Mouse (Mus musculus) limb, embryonic 13.5 days (tissue): Measurements from ENCODE around the gene Hscb. TPM values are rescaled to one million over a fixed set of nuclear protein-coding genes. Genes with fewer than 3 reads are reported as not detected.
"Not testable (repeated sequence)": the region's sequence is repeated elsewhere in the genome, so short reads cannot be mapped to it uniquely, and the experiment has no call there.

Experiments used
- ATAC-seq: fragments of 200-750 bp; cut with Nextera tagmentation; 2 replicates; pipeline ENCODE4 v1.8.0; 2017; ENCODE audit warnings: low read depth, moderate number of reproducible peaks, moderate TSS enrichment; ENCODE audit not compliant: low FRiP score
- H3K27ac ChIP-seq: fragments of 300-500 bp; sonication (generic); 2 replicates; pipeline ENCODE4 v1.5.1; 2015; ENCODE audit warnings: inconsistent platforms, mild to moderate bottlenecking, moderate library complexity
- H3K27me3 ChIP-seq: fragments of 300-500 bp; sonication (generic); 2 replicates; pipeline ENCODE4 v1.6.1; 2015; ENCODE audit warnings: mild to moderate bottlenecking, inconsistent platforms
- H3K36me3 ChIP-seq: fragments of 300-500 bp; sonication (generic); 2 replicates; pipeline ENCODE4 v1.6.1; 2015; ENCODE audit warnings: inconsistent platforms, mild to moderate bottlenecking, moderate library complexity
- H3K4me1 ChIP-seq: fragments of 300-500 bp; sonication (generic); 2 replicates; pipeline ENCODE4 v1.6.1; 2015; ENCODE audit warnings: inconsistent platforms
- H3K4me2 ChIP-seq: fragments of 300-500 bp; sonication (generic); replicated peaks from 2 replicates; pipeline ENCODE4 v1.6.1; 2015; ENCODE audit warnings: inconsistent platforms, mild to moderate bottlenecking, moderate library complexity
- H3K4me3 ChIP-seq: fragments of 300-500 bp; sonication (generic); 2 replicates; pipeline ENCODE4 v1.5.1; 2015; ENCODE audit warnings: moderate library complexity, mild to moderate bottlenecking, inconsistent platforms
- H3K9ac ChIP-seq: fragments of 300-500 bp; sonication (generic); 2 replicates; pipeline ENCODE4 v1.6.1; 2015; ENCODE audit warnings: mild to moderate bottlenecking, inconsistent platforms
- H3K9me3 ChIP-seq: fragments of 300-500 bp; sonication (generic); 2 replicates; pipeline ENCODE4 v1.6.1; 2016; ENCODE audit warnings: inconsistent platforms
- WGBS: fragments of 180-500 bp; shearing (Covaris S2); methylation state at CpG from one replicate; pipeline ENCODE4 v1.1.7; 2015; 5-methylcytosine and 5-hydroxymethylcytosine counted together
- polyA plus RNA-seq: library from polyadenylated mRNA; unstranded; fragments of >200 nt; fragmentation: Nextera tagmentation; extraction: Ambion mirVana; gene quantifications from 2 replicates; pipeline ENCODE4 v1.2.1, GENCODE M21; 2015

Hscb gene
- polyA plus RNA-seq, result 26.5 and 30.1 TPM in 2 replicates

DNA sequence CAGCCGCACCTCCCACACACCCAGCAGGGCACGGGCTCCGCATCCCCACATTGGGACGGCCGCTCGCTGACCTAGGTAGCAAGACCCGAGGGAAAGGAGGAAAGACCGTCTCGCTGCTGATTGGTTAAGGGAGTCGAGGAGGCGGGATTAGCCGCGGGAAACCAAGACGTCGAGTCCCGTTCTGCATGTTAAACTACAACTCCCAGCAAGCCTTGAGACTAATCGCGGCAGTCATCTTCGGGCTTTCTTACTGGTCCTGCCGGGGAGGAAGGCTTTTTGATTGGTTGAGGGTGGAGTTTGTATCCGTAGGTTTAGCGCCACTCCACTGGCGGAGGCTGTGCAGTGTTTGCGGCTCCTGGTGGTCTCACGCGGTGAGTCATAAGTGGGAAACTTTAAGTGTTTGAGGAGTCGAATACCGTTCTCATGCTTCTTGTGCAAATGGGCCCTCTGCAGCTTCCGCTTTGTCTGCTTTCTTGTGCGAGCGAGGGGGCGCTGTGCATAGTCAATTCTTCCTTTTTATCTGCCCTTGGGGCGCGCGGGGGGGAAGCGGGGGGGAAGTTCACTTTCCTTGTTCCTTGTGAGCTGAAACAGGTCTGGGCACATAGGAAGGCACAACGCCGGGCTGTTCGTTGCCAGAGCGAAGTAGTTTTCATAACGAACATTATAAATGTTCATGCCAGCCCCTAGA is at the start of gene Hscb, which contains the start of gene Chek2:
Gene Hscb, minus strand, starts transcription at position 100 of the 688 bp plus-strand sequence.
Gene Chek2, plus strand, starts transcription at position 302 of the 688 bp plus-strand sequence.
- WGBS, result under 1% methylated on average over 41 of the region's 41 CpGs

DNA sequence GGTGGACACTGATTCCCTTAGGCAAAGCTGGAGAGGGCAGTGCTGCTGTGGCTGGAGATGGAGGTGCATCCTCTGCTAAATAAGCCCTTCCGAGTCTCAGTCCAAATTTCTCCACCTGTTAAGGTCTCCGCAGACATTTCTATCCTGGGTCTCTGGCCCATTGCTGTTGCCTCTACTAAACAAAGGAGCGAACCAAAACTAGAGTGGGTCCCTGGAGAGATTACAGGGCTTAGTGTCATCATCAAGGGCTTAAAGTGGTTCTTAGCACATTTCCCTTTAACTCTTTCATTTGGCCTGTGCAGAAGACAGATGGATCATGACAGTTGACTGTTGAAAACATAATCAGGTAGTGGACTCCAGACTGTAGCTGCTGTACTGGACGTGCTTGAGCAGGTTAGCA is 49.0 kb upstream of the Hscb start:
- Histone ChIP-seq H3K36me3 (peaks cover 55% of the 10 kb centered on the region), H3K9me3 (no peaks in the 10 kb centered on the region), H3K27ac (no peak overlapping the region), H3K27me3 (no peaks in the 10 kb centered on the region), H3K9ac (no peak overlapping the region), H3K4me2 (no peak overlapping the region), H3K4me1 (no peaks in the 10 kb centered on the region), H3K4me3 (no peak overlapping the region)
- no peak for ATAC-seq
- 81% methylated on average over 4 of the region's 4 CpGs for WGBS

More for the DNA sequence above, at the start of gene Hscb, which contains the start of gene Chek2:
- peaks cover 29% of the 10 kb centered on the region for H3K36me3 ChIP-seq
- peak; percentile 98 for ATAC-seq
- H3K9me3 ChIP-seq, result no peaks in the 10 kb centered on the region
- H3K9ac ChIP-seq, result peak within 1 kb of the TSS; percentile 80
- peaks cover 17% of the 10 kb centered on the region; the same call in 1 of the 2 replicates for H3K4me1 ChIP-seq
- H3K4me2 ChIP-seq, result peak within 1 kb of the TSS; percentile 78
- H3K4me3 ChIP-seq, result peak within 1 kb of the TSS; percentile 71
- peak within 1 kb of the TSS; percentile 84 for H3K27ac ChIP-seq
- no peaks in the 10 kb centered on the region for H3K27me3 ChIP-seq

DNA sequence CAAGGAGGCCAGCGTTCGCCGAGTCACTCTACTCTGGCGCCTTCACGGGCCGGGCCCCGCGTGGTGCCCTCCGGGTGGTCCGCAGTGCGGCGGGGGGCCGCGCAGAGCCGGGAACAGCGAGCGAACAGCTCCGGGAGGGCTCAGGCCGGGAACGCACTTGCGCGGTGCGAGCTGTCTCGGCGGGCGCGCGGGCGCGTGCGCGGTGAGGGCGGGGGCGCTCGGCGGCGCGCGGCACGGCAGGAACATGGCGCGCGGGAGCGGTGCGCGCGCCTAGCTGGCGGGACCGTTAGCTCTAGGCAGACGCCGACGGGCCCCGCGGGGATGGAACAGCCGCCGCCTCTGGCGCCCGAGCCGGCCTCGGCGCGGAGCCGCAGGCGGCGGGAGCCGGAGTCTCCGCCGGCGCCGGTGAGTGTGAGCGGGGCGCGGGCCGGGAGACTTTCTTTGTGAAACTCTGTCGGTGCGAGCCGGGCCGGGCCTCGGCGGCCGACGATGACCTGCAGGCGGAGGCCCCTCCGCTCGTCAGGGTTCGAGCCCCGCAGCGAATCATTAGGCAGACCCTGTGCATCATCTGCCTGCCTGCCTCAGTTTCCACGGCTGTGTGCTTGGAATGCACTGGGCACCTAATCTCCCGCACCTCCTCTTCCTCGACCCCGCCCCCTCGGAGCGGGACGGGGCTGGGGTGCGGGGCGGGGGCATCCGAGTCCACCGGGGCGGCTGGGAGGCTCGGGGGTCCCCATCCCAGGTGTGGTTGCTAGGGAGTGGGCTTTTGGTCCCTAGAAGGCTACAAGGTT is 40.2 kb upstream of the Hscb start, which contains the start of gene Ttc28:
Gene Ttc28, plus strand, starts transcription at position 220 of the 791 bp plus-strand sequence.
- ATAC-seq, result peak; percentile 89
- Histone ChIP-seq H3K36me3 (peaks cover 16% of the 10 kb centered on the region), H3K27me3 (no peaks in the 10 kb centered on the region), H3K4me3 (peak within 1 kb of the TSS; percentile 82), H3K4me2 (peak within 1 kb of the TSS; percentile 83), H3K27ac (peak within 1 kb of the TSS; percentile 84), H3K9ac (peak within 1 kb of the TSS; percentile 93), H3K4me1 (peaks cover 42% of the 10 kb centered on the region), H3K9me3 (no peaks in the 10 kb centered on the region)
- under 1% methylated on average over 96 of the region's 101 CpGs for WGBS

DNA sequence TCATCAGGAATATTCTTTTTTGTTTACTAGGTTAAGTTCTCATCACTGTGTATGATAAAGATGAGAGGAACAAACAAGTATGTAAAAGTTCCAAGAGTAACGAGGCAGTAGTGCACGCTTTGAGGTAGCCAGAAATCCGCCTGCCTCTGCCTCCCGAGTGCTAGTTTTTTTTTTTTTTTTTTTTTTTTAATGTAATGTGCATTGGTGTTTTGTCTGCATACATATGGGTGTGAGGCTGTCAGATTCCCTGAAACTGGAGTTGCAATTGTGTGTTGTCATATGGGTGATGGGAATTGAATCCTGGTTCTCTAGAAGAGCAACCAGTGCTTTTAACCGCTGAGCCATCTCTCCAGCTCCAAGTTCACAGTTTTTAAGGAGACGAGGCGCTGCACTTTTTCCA is 39.5 kb upstream of the Hscb start:
- ATAC-seq, result no peak
- no peaks in the 10 kb centered on the region for H3K9me3 ChIP-seq
- peaks cover 43% of the 10 kb centered on the region for H3K4me1 ChIP-seq
- peak overlapping the region; percentile 82 for H3K4me3 ChIP-seq
- peaks cover 9% of the 10 kb centered on the region for H3K36me3 ChIP-seq
- peak overlapping the region; percentile 84; the same call in 1 of the 2 replicates for H3K27ac ChIP-seq
- H3K27me3 ChIP-seq, result no peaks in the 10 kb centered on the region
- peak overlapping the region; percentile 93 for H3K9ac ChIP-seq
- WGBS, result 67% methylated on average over 7 of the region's 7 CpGs
- H3K4me2 ChIP-seq, result peak overlapping the region; percentile 83

DNA sequence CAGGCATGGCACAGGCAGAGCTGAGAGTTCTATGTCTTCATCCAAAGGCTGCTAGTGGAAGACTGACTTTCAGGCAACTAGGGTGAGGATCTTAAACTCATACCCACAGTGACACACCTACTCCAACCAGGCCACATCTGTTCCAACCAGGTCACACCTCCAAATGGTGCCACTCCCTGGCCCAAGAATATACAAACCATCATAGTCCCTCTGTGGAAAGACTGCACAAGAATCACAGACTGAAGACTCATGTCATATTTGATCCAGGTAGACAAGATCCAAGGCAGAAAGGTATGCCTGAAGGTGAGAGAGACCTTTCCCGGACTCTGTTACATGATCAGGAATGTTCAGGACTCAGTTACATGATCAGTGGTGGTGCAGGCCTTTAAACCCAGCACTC is 38.9 kb upstream of the Hscb start:
- not testable (repeated sequence) for H3K4me3 ChIP-seq, H3K9me3 ChIP-seq, H3K36me3 ChIP-seq, H3K27me3 ChIP-seq, H3K27ac ChIP-seq, H3K9ac ChIP-seq, H3K4me2 ChIP-seq, ATAC-seq
- WGBS, result 97% methylated on average over 1 of the region's 1 CpGs
- peaks cover 43% of the 10 kb centered on the region for H3K4me1 ChIP-seq

DNA sequence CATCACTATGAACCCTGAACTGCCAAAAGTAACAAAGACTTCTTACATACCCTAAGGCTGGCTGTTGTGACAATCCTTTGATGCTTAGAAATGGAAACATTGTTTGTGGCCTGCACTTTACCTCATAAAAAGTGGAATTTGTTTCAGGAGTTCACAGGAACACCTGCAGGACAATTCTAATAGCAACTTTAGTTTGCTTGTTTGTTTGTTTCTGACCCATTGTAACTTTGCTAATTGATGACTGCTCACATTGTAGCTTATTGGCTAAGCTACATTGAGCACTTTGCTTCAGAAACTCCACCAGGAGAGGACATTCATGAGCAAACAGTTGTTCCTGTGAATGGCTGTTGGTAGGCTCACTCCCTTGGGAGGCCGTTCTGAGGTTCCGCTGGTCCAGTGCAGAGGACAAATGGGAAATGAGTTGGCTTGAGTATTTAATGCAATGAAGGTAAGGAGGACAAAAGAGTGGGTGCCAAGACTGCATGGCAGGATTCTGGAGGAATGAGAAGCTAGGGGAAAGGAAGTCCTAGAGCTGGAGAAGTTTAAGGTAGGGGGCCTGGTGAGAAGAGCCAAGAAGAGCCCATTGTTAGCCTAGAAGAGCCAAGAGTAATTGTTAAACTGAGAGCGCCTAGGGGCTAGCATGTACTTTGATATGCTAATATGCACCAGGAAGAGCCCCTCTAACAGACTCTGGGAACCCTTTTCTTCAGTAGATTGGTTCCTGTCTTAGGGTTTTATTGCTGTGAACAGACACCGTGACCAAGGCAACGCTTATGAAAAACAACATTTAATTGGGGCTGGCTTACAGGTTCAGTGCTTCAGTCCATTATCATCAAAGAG is 38.3 kb upstream of the Hscb start:
- no peak overlapping the region for H3K27ac ChIP-seq
- WGBS, result 72% methylated on average over 5 of the region's 5 CpGs
- H3K36me3 ChIP-seq, result peaks cover 7% of the 10 kb centered on the region
- no peak overlapping the region for H3K4me2 ChIP-seq
- no peaks in the 10 kb centered on the region for H3K9me3 ChIP-seq
- H3K27me3 ChIP-seq, result no peaks in the 10 kb centered on the region
- no peak for ATAC-seq
- H3K4me3 ChIP-seq, result no peak overlapping the region
- no peak overlapping the region for H3K9ac ChIP-seq
- peaks cover 43% of the 10 kb centered on the region for H3K4me1 ChIP-seq

DNA sequence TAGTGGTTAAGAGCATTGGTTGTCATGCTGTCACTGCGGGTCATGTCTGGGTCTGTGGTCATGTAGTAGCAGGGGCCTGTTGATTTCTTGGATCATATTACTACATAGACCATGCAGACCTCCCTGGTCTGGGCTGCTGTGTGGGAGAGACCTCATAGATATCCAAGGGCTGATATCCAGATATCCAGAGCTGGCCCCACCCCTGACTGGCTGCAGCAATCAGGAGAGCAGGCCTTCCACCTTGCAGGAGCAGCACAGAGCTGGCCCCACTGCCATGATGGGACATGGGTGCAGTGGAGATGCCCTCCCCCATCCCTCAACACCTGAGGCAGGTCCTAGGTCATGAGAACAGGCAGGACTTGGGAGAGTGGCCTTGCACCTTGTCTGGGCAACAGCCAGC is 35.7 kb upstream of the Hscb start:
- Histone ChIP-seq H3K36me3 (peaks cover 18% of the 10 kb centered on the region; the same call in 1 of the 2 replicates), H3K9me3 (no peaks in the 10 kb centered on the region), H3K4me1 (peaks cover 41% of the 10 kb centered on the region), H3K4me2 (no peak overlapping the region; the same call in 1 of the 2 replicates), H3K4me3 (no peak overlapping the region), H3K27ac (peak overlapping the region; percentile 77; the same call in 1 of the 2 replicates), H3K27me3 (no peaks in the 10 kb centered on the region), H3K9ac (0 out of 2 replicates have a peak overlapping the region, but pooled peaks have one; percentile 19)
- peak; percentile 25; the same call in 1 of the 2 replicates for ATAC-seq
- WGBS, result 73% methylated on average over 1 of the region's 1 CpGs

DNA sequence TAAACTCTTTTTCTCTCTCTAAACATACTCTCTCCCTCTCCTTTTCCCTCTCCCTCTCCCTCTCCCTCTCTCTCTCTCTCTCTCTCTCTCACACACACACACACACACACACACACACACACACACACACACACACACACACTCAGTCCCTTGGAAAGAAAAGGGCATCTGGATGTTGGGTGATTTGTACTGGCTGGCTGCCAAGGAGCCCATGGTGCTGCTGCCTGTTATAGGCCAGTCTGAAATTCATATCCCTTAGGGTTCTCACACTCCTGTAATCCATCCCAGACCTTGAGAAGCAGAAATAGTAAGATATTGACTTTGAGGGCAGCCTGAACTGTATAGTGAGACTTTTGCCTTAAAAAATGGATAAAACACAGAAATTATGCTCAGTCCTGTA is 35.1 kb upstream of the Hscb start:
- Histone ChIP-seq H3K4me2 (no peak overlapping the region), H3K9me3 (no peaks in the 10 kb centered on the region), H3K9ac (no peak overlapping the region), H3K27ac (peak overlapping the region; percentile 77; the same call in 1 of the 2 replicates), H3K4me3 (no peak overlapping the region), H3K27me3 (no peaks in the 10 kb centered on the region), H3K4me1 (peaks cover 38% of the 10 kb centered on the region), H3K36me3 (peaks cover 23% of the 10 kb centered on the region; the same call in 1 of the 2 replicates)
- ATAC-seq, result peak; percentile 72

DNA sequence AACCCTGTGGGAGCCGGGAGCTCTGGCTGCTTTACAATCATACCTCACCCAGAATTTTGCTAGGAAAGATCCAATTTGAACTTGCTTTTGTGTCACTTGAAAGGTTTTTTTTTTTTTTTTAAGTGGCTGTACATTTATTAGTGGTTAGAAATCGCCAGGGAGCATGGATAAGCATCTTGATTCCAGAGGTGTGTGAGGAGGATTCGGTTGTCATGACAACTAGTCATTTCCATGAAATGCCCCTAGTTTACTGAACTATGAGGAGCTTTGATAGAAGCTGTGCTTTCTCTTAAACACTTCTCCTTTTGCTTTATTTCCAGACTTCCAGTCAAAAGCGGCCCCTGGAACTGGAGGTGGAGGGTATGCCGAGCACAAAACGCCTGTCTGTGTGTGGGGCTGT is 33.6 kb upstream of the Hscb start:
- Histone ChIP-seq H3K27me3 (no peaks in the 10 kb centered on the region), H3K27ac (no peak overlapping the region), H3K9me3 (no peaks in the 10 kb centered on the region), H3K4me3 (no peak overlapping the region), H3K4me2 (no peak overlapping the region), H3K9ac (no peak overlapping the region), H3K4me1 (peaks cover 36% of the 10 kb centered on the region), H3K36me3 (peaks cover 23% of the 10 kb centered on the region; the same call in 1 of the 2 replicates)
- WGBS, result 84% methylated on average over 6 of the region's 6 CpGs
- no peak for ATAC-seq

DNA sequence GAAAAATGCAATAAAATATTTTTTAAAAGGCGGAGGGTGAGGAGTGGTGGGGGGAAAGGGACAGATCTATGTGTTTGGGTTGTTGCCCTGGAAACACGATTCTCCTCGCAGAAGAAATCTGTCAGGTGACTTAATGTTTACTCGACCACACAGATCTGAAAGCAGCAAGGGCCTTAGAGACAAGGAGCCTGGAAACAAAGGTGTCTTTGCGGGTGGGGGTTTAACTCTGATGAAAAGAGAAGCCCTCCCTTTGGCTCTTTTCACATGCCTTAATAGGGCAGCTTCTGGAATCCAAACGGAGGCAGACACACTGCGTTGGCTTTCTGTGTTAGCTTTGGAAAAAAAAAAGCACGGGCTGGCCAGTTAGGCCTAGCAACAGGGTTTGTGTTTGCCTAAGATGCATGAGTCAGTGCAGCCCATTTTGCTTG is 29.7 kb upstream of the Hscb start:
- 69% methylated on average over 8 of the region's 8 CpGs for WGBS
- Histone ChIP-seq H3K9me3 (no peaks in the 10 kb centered on the region), H3K4me1 (peaks cover 11% of the 10 kb centered on the region; the same call in 1 of the 2 replicates), H3K9ac (no peak overlapping the region), H3K27ac (no peak overlapping the region), H3K36me3 (peaks cover 40% of the 10 kb centered on the region), H3K27me3 (no peaks in the 10 kb centered on the region), H3K4me2 (no peak overlapping the region), H3K4me3 (no peak overlapping the region)
- no peak for ATAC-seq

DNA sequence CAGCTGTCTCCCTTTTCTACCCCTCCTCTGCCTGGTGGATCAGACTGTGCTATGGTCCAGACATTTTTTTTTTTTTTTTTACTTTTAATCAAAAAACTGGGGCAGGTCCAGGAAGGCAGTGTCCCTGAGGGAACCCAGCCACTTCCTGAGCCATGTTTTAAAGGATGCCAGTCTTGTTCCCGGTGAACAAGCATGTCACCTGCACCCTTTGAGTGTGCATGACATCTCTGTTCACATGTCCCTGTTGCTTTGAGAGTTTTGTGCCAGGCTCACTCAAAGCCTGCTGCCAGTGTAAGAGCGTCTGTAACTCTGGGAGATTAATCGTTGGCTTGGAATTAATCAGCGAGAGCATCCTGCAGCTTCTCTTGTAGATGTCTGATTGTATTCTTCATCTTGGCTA is 28.9 kb upstream of the Hscb start:
- Histone ChIP-seq H3K4me2 (no peak overlapping the region), H3K4me1 (peaks cover 11% of the 10 kb centered on the region; the same call in 1 of the 2 replicates), H3K27ac (no peak overlapping the region), H3K27me3 (no peaks in the 10 kb centered on the region), H3K9me3 (no peaks in the 10 kb centered on the region), H3K36me3 (peaks cover 43% of the 10 kb centered on the region), H3K9ac (no peak overlapping the region), H3K4me3 (no peak overlapping the region)
- ATAC-seq, result no peak
- WGBS, result 87% methylated on average over 4 of the region's 4 CpGs
